Mouse (Mus musculus) spleen, postnatal 36 days (tissue): ENCODE data around the gene Sec11a.
A peak's percentile ranks its signal among the peaks of the same experiment; 100 is the strongest.

ENCODE experiments used
- DNase-seq, 2 experiments: peaks; one replicate each; pipeline ENCODE4 v3.0.0; 2022; ENCODE audit warnings: low spot score in 2 of 2, mixed read lengths in 1 of 2

The Sec11a gene

GRCm38 (mm10) chr7:80860227-80860626, 87.4 kb downstream of the Sec11a start:
- DNase-seq: peak; percentile 54 to 72

- peak; percentile 68 to 71 for DNase-seq
Measured at GRCm38 (mm10) chr7:80857181-80857580, 90.4 kb downstream of the Sec11a start.

GRCm38 (mm10) chr7:80855316-80855715, 92.3 kb downstream of the Sec11a start:
- no peak for DNase-seq
